Comparison of ENCODE assay signal across 9 mouse cellular contexts in genomic region chr15:27189699-27190098, GRCm38 (mm10).
DNase-seq lines count a peak whose midpoint lies in the region; ATAC-seq lines count a peak whose summit lies in the region.
"Had no signal": no experiment of that assay in that cellular context is flagged by ENCODE, and none has a peak within 500 bp of the region (broad histone marks: within the 10 kb centered on the region; RNA-seq: fewer than 3 reads in every experiment).

No protein-coding gene starts in this region.

- peak; percentile 71 for DNase-seq in intestine, embryonic 14.5 days (ENCODE audit: low spot score)
- peak; percentile 73 for DNase-seq in adrenal gland, postnatal 10 days
- DNase-seq in embryonic facial prominence, embryonic 10.5 days (ENCODE audit: low spot score): peak; percentile 48
- DNase-seq in hindbrain, embryonic 11.5 days (ENCODE audit: low spot score): peak; percentile 76
- peak; percentile 39 for DNase-seq in left cerebral cortex, adult 11 months (ENCODE audit: low spot score)
- DNase-seq in neural tube, embryonic 10.5 days (ENCODE audit: extremely low spot score, low spot score): peak; percentile 48
- no peak for DNase-seq in spleen, postnatal 36 days (ENCODE audit: low spot score in 2 of 2)

- H3K4me3 ChIP-seq in intestine, embryonic 14.5 days (ENCODE audit: low read depth, low read length): no peak overlapping the region
- no peak overlapping the region for H3K4me3 ChIP-seq in intestine, embryonic 16.5 days (ENCODE audit: low read length)
- no peak overlapping the region for H3K4me3 ChIP-seq in embryonic facial prominence, embryonic 10.5 days
- H3K4me3 ChIP-seq in hindbrain, embryonic 11.5 days (ENCODE audit: low read depth, low read length): no peak overlapping the region
- H3K4me3 ChIP-seq: heart, embryonic 15.5 days had no signal

- WGBS in intestine, embryonic 14.5 days: 49% methylated on average over 4 of the region's 4 CpGs
- WGBS in intestine, embryonic 16.5 days: 51% methylated on average over 4 of the region's 4 CpGs
- 58% methylated on average over 4 of the region's 4 CpGs for WGBS in embryonic facial prominence, embryonic 10.5 days
- 55% methylated on average over 4 of the region's 4 CpGs for WGBS in hindbrain, embryonic 11.5 days

- no peaks in the 10 kb centered on the region for H3K9me3 ChIP-seq in intestine, embryonic 14.5 days (ENCODE audit: control insufficient read depth, low read length)
- no peaks in the 10 kb centered on the region for H3K9me3 ChIP-seq in intestine, embryonic 16.5 days (ENCODE audit: control insufficient read depth, low read length)
- no peaks in the 10 kb centered on the region for H3K9me3 ChIP-seq in embryonic facial prominence, embryonic 10.5 days
- no peaks in the 10 kb centered on the region for H3K9me3 ChIP-seq in hindbrain, embryonic 11.5 days (ENCODE audit: control insufficient read depth, low read length)
- H3K9me3 ChIP-seq: heart, embryonic 15.5 days had no signal

- no peak for ATAC-seq in intestine, embryonic 14.5 days (replicated peaks; ENCODE audit: low FRiP score, low TSS enrichment, low read depth)
- no peak for ATAC-seq in intestine, embryonic 16.5 days
- ATAC-seq in hindbrain, embryonic 11.5 days (ENCODE audit: low FRiP score): no peak

- H3K4me1 ChIP-seq in intestine, embryonic 14.5 days (replicated peaks; ENCODE audit: control insufficient read depth, insufficient read depth, low read length): no peaks in the 10 kb centered on the region
- H3K4me1 ChIP-seq in intestine, embryonic 16.5 days (ENCODE audit: control insufficient read depth, insufficient read depth, low read length): no peaks in the 10 kb centered on the region
- no peaks in the 10 kb centered on the region for H3K4me1 ChIP-seq in embryonic facial prominence, embryonic 10.5 days
- no peaks in the 10 kb centered on the region for H3K4me1 ChIP-seq in hindbrain, embryonic 11.5 days (replicated peaks; ENCODE audit: control insufficient read depth, insufficient read depth, low read length)
- H3K4me1 ChIP-seq: heart, embryonic 15.5 days had no signal

- no peak overlapping the region for H3K4me2 ChIP-seq in intestine, embryonic 14.5 days (ENCODE audit: low read length)
- H3K4me2 ChIP-seq in intestine, embryonic 16.5 days (ENCODE audit: low read depth, low read length): no peak overlapping the region
- H3K4me2 ChIP-seq in hindbrain, embryonic 11.5 days (replicated peaks; ENCODE audit: low read depth, low read length): no peak overlapping the region
- H3K4me2 ChIP-seq: heart, embryonic 15.5 days had no signal

- H3K27ac ChIP-seq in intestine, embryonic 14.5 days (ENCODE audit: low read depth): no peak overlapping the region
- no peak overlapping the region for H3K27ac ChIP-seq in intestine, embryonic 16.5 days (ENCODE audit: low read length)
- no peak overlapping the region for H3K27ac ChIP-seq in embryonic facial prominence, embryonic 10.5 days (replicated peaks)
- no peak overlapping the region for H3K27ac ChIP-seq in hindbrain, embryonic 11.5 days (ENCODE audit: low read depth, low read length)
- H3K27ac ChIP-seq: heart, embryonic 15.5 days had no signal

- H3K36me3 ChIP-seq in intestine, embryonic 14.5 days (ENCODE audit: control insufficient read depth, insufficient read depth, low read length): no peaks in the 10 kb centered on the region
- no peaks in the 10 kb centered on the region for H3K36me3 ChIP-seq in intestine, embryonic 16.5 days (ENCODE audit: control insufficient read depth, insufficient read depth, low read length)
- no peaks in the 10 kb centered on the region for H3K36me3 ChIP-seq in embryonic facial prominence, embryonic 10.5 days (replicated peaks)
- no peaks in the 10 kb centered on the region for H3K36me3 ChIP-seq in hindbrain, embryonic 11.5 days (ENCODE audit: control insufficient read depth, insufficient read depth, low read length)
- H3K36me3 ChIP-seq: heart, embryonic 15.5 days had no signal

- no peaks in the 10 kb centered on the region for H3K27me3 ChIP-seq in intestine, embryonic 14.5 days (replicated peaks; ENCODE audit: control insufficient read depth, insufficient read depth, low read length)
- no peaks in the 10 kb centered on the region for H3K27me3 ChIP-seq in intestine, embryonic 16.5 days (replicated peaks; ENCODE audit: control insufficient read depth, insufficient read depth, low read length)
- no peaks in the 10 kb centered on the region for H3K27me3 ChIP-seq in embryonic facial prominence, embryonic 10.5 days (replicated peaks; ENCODE audit: low read depth, poor library complexity, severe bottlenecking)
- no peaks in the 10 kb centered on the region for H3K27me3 ChIP-seq in hindbrain, embryonic 11.5 days (ENCODE audit: control insufficient read depth, insufficient read depth, low read length)
- H3K27me3 ChIP-seq: heart, embryonic 15.5 days had no signal

- H3K9ac ChIP-seq in intestine, embryonic 14.5 days (ENCODE audit: low read length): no peak overlapping the region
- no peak overlapping the region for H3K9ac ChIP-seq in intestine, embryonic 16.5 days (ENCODE audit: low read depth, low read length)
- no peak overlapping the region for H3K9ac ChIP-seq in hindbrain, embryonic 11.5 days (ENCODE audit: low read depth, low read length)
- H3K9ac ChIP-seq: heart, embryonic 15.5 days had no signal

Comparison
In these comparisons a context has a peak if more than half of its experiments do, and no peak if none do; other contexts are left out.
1. DNase-seq: peak in intestine, embryonic 14.5 days (single experiment), adrenal gland, postnatal 10 days (single experiment), embryonic facial prominence, embryonic 10.5 days (single experiment), hindbrain, embryonic 11.5 days (single experiment), left cerebral cortex, adult 11 months (single experiment) and neural tube, embryonic 10.5 days (single experiment); none in spleen, postnatal 36 days (0 of 2).